In the genomic region with DNA sequence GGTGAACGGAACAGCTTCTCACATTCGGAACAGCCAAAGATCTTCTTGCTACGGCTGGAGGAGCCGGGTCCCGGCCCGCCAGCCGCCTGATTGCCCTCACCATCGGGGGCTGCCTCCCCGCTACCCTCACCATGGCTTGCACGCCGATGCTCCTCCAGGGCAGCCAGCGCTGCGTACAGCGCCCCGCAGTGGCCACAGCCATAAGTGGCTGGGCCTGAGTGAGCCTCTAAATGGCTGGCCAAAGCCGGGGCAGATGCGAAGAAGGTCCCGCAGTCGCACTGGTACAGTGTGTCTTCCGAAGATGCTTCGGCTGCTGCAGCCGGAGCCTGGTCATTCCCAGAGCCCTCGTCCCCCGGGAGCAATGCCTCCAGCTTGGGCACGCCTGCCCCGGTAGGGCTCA, we compare ENCODE assay signal across 24 mouse cellular contexts. TPM values are rescaled to one million over a fixed set of nuclear protein-coding genes. Genes with fewer than 3 reads are reported as not detected.
A peak's percentile ranks its signal among the peaks of the same experiment; 100 is the strongest.
DNase-seq lines count a peak whose midpoint lies in the region; ATAC-seq and TF ChIP-seq lines count a peak whose summit lies in the region.
"Had no signal": no experiment of that assay in that cellular context is flagged by ENCODE, and none has a peak within 500 bp of the region (broad histone marks: within the 10 kb centered on the region; RNA-seq: fewer than 3 reads in every experiment).

No protein-coding gene starts in this region.

- H3K27ac ChIP-seq in layer of hippocampus, adult 2 months, result no peak overlapping the region
- H3K27ac ChIP-seq in midbrain, postnatal 0 days (ENCODE audit: low read depth, low read length), result no peak overlapping the region
- H3K27ac ChIP-seq in midbrain, embryonic 14.5 days (replicated peaks; ENCODE audit: low read depth, low read length), result no peak overlapping the region
- H3K27ac ChIP-seq: embryonic facial prominence, embryonic 12.5 days; left cerebral cortex, adult 2 months; neural tube, embryonic 12.5 days had no signal

- 94% methylated on average over 26 of the region's 26 CpGs for WGBS in midbrain, postnatal 0 days
- WGBS in midbrain, embryonic 14.5 days, result 97% methylated on average over 26 of the region's 26 CpGs

- H3K36me3 ChIP-seq in midbrain, postnatal 0 days (ENCODE audit: insufficient read depth, low read length), result peaks cover 55% of the 10 kb centered on the region
- peaks cover 61% of the 10 kb centered on the region for H3K36me3 ChIP-seq in midbrain, embryonic 14.5 days (ENCODE audit: control insufficient read depth, insufficient read depth, low read length)

- no peak overlapping the region for H3K4me3 ChIP-seq in layer of hippocampus, adult 2 months
- no peak overlapping the region for H3K4me3 ChIP-seq in midbrain, postnatal 0 days (ENCODE audit: low read depth, low read length)
- H3K4me3 ChIP-seq in midbrain, embryonic 14.5 days (replicated peaks; ENCODE audit: low read depth, low read length), result no peak overlapping the region
- H3K4me3 ChIP-seq: embryonic facial prominence, embryonic 12.5 days; left cerebral cortex, adult 2 months; neural tube, embryonic 12.5 days had no signal

- no peaks in the 10 kb centered on the region for H3K9me3 ChIP-seq in midbrain, postnatal 0 days (ENCODE audit: low read length)
- H3K9me3 ChIP-seq in midbrain, embryonic 14.5 days (ENCODE audit: control insufficient read depth, low read length), result no peaks in the 10 kb centered on the region
- H3K9me3 ChIP-seq: embryonic facial prominence, embryonic 12.5 days; neural tube, embryonic 12.5 days had no signal

- H3K9ac ChIP-seq in midbrain, postnatal 0 days (replicated peaks; ENCODE audit: low read length, poor library complexity, severe bottlenecking), result no peak overlapping the region
- no peak overlapping the region for H3K9ac ChIP-seq in midbrain, embryonic 14.5 days (replicated peaks; ENCODE audit: low read length)
- H3K9ac ChIP-seq: embryonic facial prominence, embryonic 12.5 days; neural tube, embryonic 12.5 days had no signal

- 0 out of 2 replicates have a peak, but pooled peaks have one; percentile 4 for TF ChIP-seq CTCF in layer of hippocampus, adult 2 months (conservative IDR thresholded peaks at IDR 0.05)
- TF ChIP-seq CTCF in midbrain, postnatal 0 days (IDR thresholded peaks at IDR 0.05), result 0 out of 2 replicates have a peak, but pooled peaks have one; percentile 10

- H3K4me2 ChIP-seq in midbrain, postnatal 0 days (ENCODE audit: low read depth, low read length, poor library complexity, severe bottlenecking), result no peak overlapping the region
- H3K4me2 ChIP-seq in midbrain, embryonic 14.5 days (ENCODE audit: low read length), result no peak overlapping the region
- H3K4me2 ChIP-seq: embryonic facial prominence, embryonic 12.5 days; liver, embryonic 11.5 days; neural tube, embryonic 12.5 days had no signal

- ATAC-seq in midbrain, postnatal 0 days (ENCODE audit: low FRiP score), result no peak
- no peak for ATAC-seq in midbrain, embryonic 14.5 days (ENCODE audit: low FRiP score, low TSS enrichment)

- no peak for DNase-seq in layer of hippocampus, adult 2 months (ENCODE audit: low spot score in 2 of 2)
- DNase-seq in layer of hippocampus, postnatal 14 days (ENCODE audit: low spot score in 2 of 2), result no peak
- no peak for DNase-seq in midbrain, postnatal 0 days (ENCODE audit: low spot score)
- DNase-seq in midbrain, embryonic 14.5 days, result no peak
- DNase-seq in ZHBTc4 (ENCODE audit: low read depth, low spot score), result peak; percentile 90
- no peak for DNase-seq in ovary, postnatal 10 days (ENCODE audit: low spot score)
- no peak for DNase-seq in cerebellum, postnatal 25 days
- DNase-seq: adrenal gland, adult 2 months; cerebellum, adult 8-10 months; heart, adult 18-20 months; heart, postnatal 36 days; kidney, adult 2 months; left cerebral cortex, postnatal 4 days; lung, postnatal 10 days; right cerebral cortex, adult 18-20 months; thymus, postnatal 36 days had no signal

- H3K27me3 ChIP-seq in midbrain, postnatal 0 days (ENCODE audit: insufficient read depth, low read length), result no peaks in the 10 kb centered on the region
- H3K27me3 ChIP-seq in midbrain, embryonic 14.5 days (ENCODE audit: control insufficient read depth, insufficient read depth, low read length), result no peaks in the 10 kb centered on the region
- H3K27me3 ChIP-seq: embryonic facial prominence, embryonic 12.5 days; neural tube, embryonic 12.5 days had no signal

- no peaks in the 10 kb centered on the region for H3K4me1 ChIP-seq in midbrain, postnatal 0 days (ENCODE audit: insufficient read depth, low read length)
- no peaks in the 10 kb centered on the region for H3K4me1 ChIP-seq in midbrain, embryonic 14.5 days (ENCODE audit: control insufficient read depth, insufficient read depth, low read length)
- H3K4me1 ChIP-seq: neural tube, embryonic 12.5 days had no signal

RNA-seq across cellular contexts. Expression of a gene that starts 6.0 kb away (rescaled TPM):
- total RNA-seq in layer of hippocampus, adult 2 months (2021), result 1 to 10 TPM; 7.0 to 8.1 TPM
- 1 to 10 TPM; 5.7 to 6.4 TPM for total RNA-seq in layer of hippocampus, postnatal 14 days (2021)
- 3.9 and 7.3 TPM in 2 replicates for total RNA-seq in midbrain, postnatal 0 days (2014; rRNA removed)
- polyA plus RNA-seq in midbrain, postnatal 0 days (2015; fragmentation: Nextera tagmentation; extraction: Ambion mirVana), result 2.9 and 3.5 TPM in 2 replicates
- 8.4 and 9.4 TPM in 2 replicates for polyA plus RNA-seq in midbrain, embryonic 14.5 days (2014; fragmentation: Nextera tagmentation; extraction: Ambion mirVana)

RNA-seq across cellular contexts. Expression of a gene that starts 6.3 kb away (rescaled TPM):
- total RNA-seq in layer of hippocampus, adult 2 months (2021), result 10 to 100 TPM; 25.8 TPM
- total RNA-seq in layer of hippocampus, postnatal 14 days (2021), result 10 to 100 TPM; 21.4 to 27.7 TPM
- total RNA-seq in midbrain, postnatal 0 days (2014; rRNA removed), result 35.5 and 36.1 TPM in 2 replicates
- polyA plus RNA-seq in midbrain, postnatal 0 days (2015; fragmentation: Nextera tagmentation; extraction: Ambion mirVana), result 22.8 and 25.7 TPM in 2 replicates
- polyA plus RNA-seq in midbrain, embryonic 14.5 days (2014; fragmentation: Nextera tagmentation; extraction: Ambion mirVana), result 36.2 and 38.0 TPM in 2 replicates

RNA-seq across cellular contexts. Expression of a gene that starts 7.1 kb away (rescaled TPM):
- total RNA-seq in layer of hippocampus, adult 2 months (2021), result not detected
- total RNA-seq in layer of hippocampus, postnatal 14 days (2021), result not detected
- total RNA-seq in midbrain, postnatal 0 days (2014; rRNA removed), result not detected in 2 replicates
- 1.2 and 2.6 TPM in 2 replicates for polyA plus RNA-seq in midbrain, postnatal 0 days (2015; fragmentation: Nextera tagmentation; extraction: Ambion mirVana)
- polyA plus RNA-seq in midbrain, embryonic 14.5 days (2014; fragmentation: Nextera tagmentation; extraction: Ambion mirVana), result 1.3 TPM in 1 of 2 replicates, not detected in the other
- total RNA-seq: adrenal gland, adult 2 months; gastrocnemius, adult 8-10 months; heart, adult 18-20 months; heart, postnatal 36 days; left cerebral cortex, adult 2 months; left cerebral cortex, postnatal 4 days had no signal
- polyA plus RNA-seq: adrenal gland, adult 2 months; cortical plate, adult 2 months; embryonic facial prominence, embryonic 12.5 days; heart, embryonic 14.5 days; neural tube, embryonic 12.5 days; testis, adult 2 months had no signal

RNA-seq across cellular contexts. Expression of a gene that starts 11.9 kb away (rescaled TPM):
- total RNA-seq in layer of hippocampus, adult 2 months (2021), result 10 to 100 TPM; 38.6 to 41.8 TPM
- total RNA-seq in layer of hippocampus, postnatal 14 days (2021), result 10 to 100 TPM; 34.6 to 35.8 TPM
- 35.0 and 48.4 TPM in 2 replicates for total RNA-seq in midbrain, postnatal 0 days (2014; rRNA removed)
- polyA plus RNA-seq in midbrain, postnatal 0 days (2015; fragmentation: Nextera tagmentation; extraction: Ambion mirVana), result 5.5 and 6.8 TPM in 2 replicates
- polyA plus RNA-seq in midbrain, embryonic 14.5 days (2014; fragmentation: Nextera tagmentation; extraction: Ambion mirVana), result 6.8 and 8.3 TPM in 2 replicates

RNA-seq across cellular contexts. Expression of a gene that starts 12.1 kb away (rescaled TPM):
- total RNA-seq in layer of hippocampus, adult 2 months (2021), result 10 to 100 TPM; 57.8 to 61.1 TPM
- total RNA-seq in layer of hippocampus, postnatal 14 days (2021), result 10 to 100 TPM; 65.6 to 67.2 TPM
- 65.6 and 68.8 TPM in 2 replicates for total RNA-seq in midbrain, postnatal 0 days (2014; rRNA removed)
- 75.4 and 77.3 TPM in 2 replicates for polyA plus RNA-seq in midbrain, postnatal 0 days (2015; fragmentation: Nextera tagmentation; extraction: Ambion mirVana)
- 47.0 and 63.6 TPM in 2 replicates for polyA plus RNA-seq in midbrain, embryonic 14.5 days (2014; fragmentation: Nextera tagmentation; extraction: Ambion mirVana)
- total RNA-seq: gastrocnemius, adult 8-10 months; heart, postnatal 36 days had no signal
